Mouse (Mus musculus) erythroblast, embryonic 14.5 days (primary cell): Measurements from ENCODE around the gene Inpp4a. TPM values are rescaled to one million over a fixed set of nuclear protein-coding genes. Genes with fewer than 3 reads are reported as not detected.

Experiments
- H3K27me3 ChIP-seq: 2 replicates; pipeline ENCODE4 v1.6.1; 2012; ENCODE audit warnings: inconsistent platforms; ENCODE audit not compliant: control insufficient read depth
- H3K36me3 ChIP-seq: 2 replicates; pipeline ENCODE4 v1.6.1; 2012; ENCODE audit warnings: mild to moderate bottlenecking, inconsistent platforms; ENCODE audit not compliant: control insufficient read depth
- H3K4me1 ChIP-seq: 2 replicates; pipeline ENCODE4 v1.6.1; 2012; ENCODE audit warnings: inconsistent platforms; ENCODE audit not compliant: control insufficient read depth
- H3K4me3 ChIP-seq: replicated peaks from 2 replicates; pipeline ENCODE3; 2012; ENCODE audit warnings: moderate library complexity, mild to moderate bottlenecking, inconsistent platforms
- H3K9me3 ChIP-seq: 2 replicates; pipeline ENCODE4 v1.6.1; 2012; ENCODE audit warnings: low read length, inconsistent platforms, mixed read lengths; ENCODE audit not compliant: control insufficient read depth
- GATA1 ChIP-seq: IDR thresholded peaks from 2 replicates; pipeline ENCODE4 v1.6.1; 2012; ENCODE audit warnings: low read length, inconsistent platforms, mixed read lengths
- TAL1 ChIP-seq: IDR thresholded peaks from 3 replicates; pipeline ENCODE4 v1.6.1; 2012; ENCODE audit warnings: low read length, inconsistent platforms, mixed read lengths
- polyA plus RNA-seq: library from polyadenylated mRNA; stranded (reverse); fragments of >175 nt; gene quantifications from 2 replicates; pipeline ENCODE4 v1.2.3, GENCODE M21; 2012

The Inpp4a gene
- polyA plus RNA-seq, 1 experiment: 0.02 TPM

- Histone ChIP-seq H3K36me3 (peaks cover 96% of the 10 kb centered on the region), H3K4me3 (peak overlapping the region; percentile 6)
Measured at GRCm38 (mm10) chr1:37436419-37436818, 136.8 kb downstream of the Inpp4a start.

GRCm38 (mm10) chr1:37442848-37443835 is 143.5 kb downstream of the Inpp4a start:
- Histone ChIP-seq H3K36me3 (peaks cover 47% of the 10 kb centered on the region), H3K4me1 (peaks cover 17% of the 10 kb centered on the region), H3K4me3 (no peak overlapping the region), H3K9me3 (no peaks in the 10 kb centered on the region), H3K27me3 (no peaks in the 10 kb centered on the region)
- no peak for TF ChIP-seq TAL1
- TF ChIP-seq GATA1: no peak

More at GRCm38 (mm10) chr1:37436419-37436818, 136.8 kb downstream of the Inpp4a start:
- H3K4me1 ChIP-seq: peaks cover 54% of the 10 kb centered on the region
- peak; percentile 72 for TF ChIP-seq TAL1
- peak; percentile 51; the same call in 1 of the 2 replicates for TF ChIP-seq GATA1
- no peaks in the 10 kb centered on the region for H3K9me3 ChIP-seq
- H3K27me3 ChIP-seq: no peaks in the 10 kb centered on the region

GRCm38 (mm10) chr1:37448361-37449095 is 148.9 kb downstream of the Inpp4a start:
- Histone ChIP-seq H3K4me1 (peaks cover 2% of the 10 kb centered on the region), H3K27me3 (no peaks in the 10 kb centered on the region), H3K4me3 (no peak overlapping the region), H3K9me3 (no peaks in the 10 kb centered on the region), H3K36me3 (no peaks in the 10 kb centered on the region; the same call in 1 of the 2 replicates)
- no peak for TF ChIP-seq TAL1
- no peak for TF ChIP-seq GATA1

GRCm38 (mm10) chr1:37451270-37451669 is 151.6 kb downstream of the Inpp4a start:
- no peaks in the 10 kb centered on the region for H3K9me3 ChIP-seq
- no peaks in the 10 kb centered on the region for H3K27me3 ChIP-seq
- no peaks in the 10 kb centered on the region; the same call in 1 of the 2 replicates for H3K36me3 ChIP-seq
- H3K4me1 ChIP-seq: no peaks in the 10 kb centered on the region; the same call in 1 of the 2 replicates
- TF ChIP-seq TAL1 (no peak), GATA1 (no peak)
- no peak overlapping the region for H3K4me3 ChIP-seq

GRCm38 (mm10) chr1:37457546-37457945 is 157.9 kb downstream of the Inpp4a start:
- Histone ChIP-seq H3K9me3 (no peaks in the 10 kb centered on the region), H3K4me3 (no peak overlapping the region), H3K4me1 (no peaks in the 10 kb centered on the region), H3K36me3 (no peaks in the 10 kb centered on the region), H3K27me3 (no peaks in the 10 kb centered on the region)
- no peak for TF ChIP-seq TAL1
- no peak for TF ChIP-seq GATA1

Other genes starting within 250 kb of the Inpp4a start
- not detected in 2 replicates for gene Cnga3, start 85.4 kb upstream of the Inpp4a start, polyA plus RNA-seq
- gene Coa5, start 130.2 kb downstream of the Inpp4a start, polyA plus RNA-seq: 0.30 and 0.33 TPM in 2 replicates
- gene Unc50, start 130.3 kb downstream of the Inpp4a start, polyA plus RNA-seq: 2.6 and 4.1 TPM in 2 replicates
- gene Mgat4a, start 241.2 kb downstream of the Inpp4a start, polyA plus RNA-seq: 0.01 and 0.09 TPM in 2 replicates